Mouse (Mus musculus) inflammation-experienced regulatory T-cells, adult 6 months (primary cell): Measurements from ENCODE around the gene Slc16a12. TPM values are rescaled to one million over a fixed set of nuclear protein-coding genes. Genes with fewer than 3 reads are reported as not detected.
A peak's percentile ranks its signal among the peaks of the same experiment; 100 is the strongest.

Source experiments
- ATAC-seq: one replicate; pipeline ENCODE4 v1.8.0; 2017
- polyA plus RNA-seq, 3 experiments: library from polyadenylated mRNA; unstranded; fragments of 100-300 nt; shearing (Covaris generic); gene quantifications; one replicate each; pipeline ENCODE4 v1.2.1; 2017

The Slc16a12 gene
- polyA plus RNA-seq, 3 experiments from 2014 or later, result 0.18 TPM; not detected in 2

GRCm38 (mm10) chr19:34726254-34726962 is 20.7 kb downstream of the Slc16a12 start:
- ATAC-seq, result peak; percentile 48

GRCm38 (mm10) chr19:34725418-34725817 is 21.7 kb downstream of the Slc16a12 start:
- no peak for ATAC-seq

- ATAC-seq, result no peak
These were observed 22.5 kb downstream of the Slc16a12 start for GRCm38 (mm10) chr19:34724598-34724997.

GRCm38 (mm10) chr19:34722541-34722940 is 24.5 kb downstream of the Slc16a12 start:
- ATAC-seq, result no peak

- no peak for ATAC-seq
These were observed 27.0 kb downstream of the Slc16a12 start for GRCm38 (mm10) chr19:34720130-34720529.

- no peak for ATAC-seq
These were observed 28.1 kb downstream of the Slc16a12 start for GRCm38 (mm10) chr19:34718963-34719362.

- no peak for ATAC-seq
These were observed 28.6 kb downstream of the Slc16a12 start for GRCm38 (mm10) chr19:34718478-34718877.

GRCm38 (mm10) chr19:34715895-34716294 is 31.2 kb downstream of the Slc16a12 start:
- ATAC-seq, result no peak

GRCm38 (mm10) chr19:34714250-34714666 is 32.8 kb downstream of the Slc16a12 start:
- ATAC-seq, result no peak

- ATAC-seq, result no peak
These were observed 35.0 kb downstream of the Slc16a12 start for GRCm38 (mm10) chr19:34712050-34712449.

- no peak for ATAC-seq
These were observed 38.9 kb downstream of the Slc16a12 start for GRCm38 (mm10) chr19:34708221-34708620.

GRCm38 (mm10) chr19:34707571-34707970 is 39.5 kb downstream of the Slc16a12 start:
- ATAC-seq, result no peak

GRCm38 (mm10) chr19:34706261-34706660 is 40.8 kb downstream of the Slc16a12 start:
- ATAC-seq, result no peak

- ATAC-seq, result no peak
These were observed 41.9 kb downstream of the Slc16a12 start for GRCm38 (mm10) chr19:34705141-34705540.

- ATAC-seq, result no peak
These were observed 47.8 kb downstream of the Slc16a12 start for GRCm38 (mm10) chr19:34699300-34699699.

GRCm38 (mm10) chr19:34698852-34699251 is 48.2 kb downstream of the Slc16a12 start:
- no peak for ATAC-seq

- ATAC-seq, result no peak
These were observed 48.7 kb downstream of the Slc16a12 start for GRCm38 (mm10) chr19:34698432-34698831.

- ATAC-seq, result no peak
These were observed 49.6 kb downstream of the Slc16a12 start for GRCm38 (mm10) chr19:34697461-34697860.

GRCm38 (mm10) chr19:34696352-34696986 is 50.6 kb downstream of the Slc16a12 start:
- ATAC-seq, result no peak

- no peak for ATAC-seq
These were observed 55.7 kb downstream of the Slc16a12 start for GRCm38 (mm10) chr19:34691402-34691801.

GRCm38 (mm10) chr19:34685530-34685929 is 61.6 kb downstream of the Slc16a12 start:
- no peak for ATAC-seq

- ATAC-seq, result no peak
These were observed 62.2 kb downstream of the Slc16a12 start for GRCm38 (mm10) chr19:34684857-34685256.

- no peak for ATAC-seq
These were observed 68.7 kb downstream of the Slc16a12 start for GRCm38 (mm10) chr19:34678428-34678827.

- no peak for ATAC-seq
These were observed 73.6 kb downstream of the Slc16a12 start for GRCm38 (mm10) chr19:34673476-34673875.
